Mouse (Mus musculus) intestine, embryonic 14.5 days (tissue): ENCODE data around the gene Vwa2. TPM values are rescaled to one million over a fixed set of nuclear protein-coding genes. Genes with fewer than 3 reads are reported as not detected.
A peak's percentile ranks its signal among the peaks of the same experiment; 100 is the strongest.

ENCODE experiments used
- ATAC-seq: fragments of 200-750 bp; cut with Nextera tagmentation; replicated peaks from 2 replicates; pipeline ENCODE4 v1.8.0; 2017; ENCODE audit warnings: low read depth, moderate number of reproducible peaks, moderate TSS enrichment, moderate library complexity; ENCODE audit not compliant: low FRiP score, low TSS enrichment
- DNase-seq: peaks from one replicate; pipeline ENCODE4 v3.0.0-alpha.2; 2018; ENCODE audit warnings: low spot score
- H3K27ac ChIP-seq: fragments of 300-500 bp; sonication (generic); 2 replicates; pipeline ENCODE4 v1.5.1; 2014; ENCODE audit warnings: low read depth, mild to moderate bottlenecking, control low read depth
- H3K27me3 ChIP-seq: fragments of 300-500 bp; sonication (generic); replicated peaks from 2 replicates; pipeline ENCODE4 v1.6.1; 2014; ENCODE audit warnings: low read length, control low read depth; ENCODE audit not compliant: control insufficient read depth, insufficient read depth
- H3K36me3 ChIP-seq: fragments of 300-500 bp; sonication (generic); 2 replicates; pipeline ENCODE4 v1.6.1; 2014; ENCODE audit warnings: low read length, control low read depth; ENCODE audit not compliant: control insufficient read depth, insufficient read depth
- H3K4me1 ChIP-seq: fragments of 300-500 bp; sonication (generic); replicated peaks from 2 replicates; pipeline ENCODE4 v1.6.1; 2014; ENCODE audit warnings: low read length, control low read depth, mixed read lengths; ENCODE audit not compliant: control insufficient read depth, insufficient read depth
- H3K4me2 ChIP-seq: fragments of 300-500 bp; sonication (generic); 2 replicates; pipeline ENCODE4 v1.6.1; 2014; ENCODE audit warnings: low read length
- H3K4me3 ChIP-seq: fragments of 300-500 bp; sonication (generic); 2 replicates; pipeline ENCODE4 v1.5.1; 2014; ENCODE audit warnings: low read depth, low read length, control low read depth, mixed read lengths
- H3K9ac ChIP-seq: fragments of 300-500 bp; sonication (generic); 2 replicates; pipeline ENCODE4 v1.6.1; 2014; ENCODE audit warnings: mild to moderate bottlenecking, low read length
- H3K9me3 ChIP-seq: fragments of 300-500 bp; sonication (generic); 2 replicates; pipeline ENCODE4 v1.6.1; 2016; ENCODE audit warnings: low read length, control low read depth; ENCODE audit not compliant: control insufficient read depth
- WGBS: fragments of 180-500 bp; shearing (Covaris S2); extraction: QIAGEN DNeasy Blood & Tissue Kit; methylation state at CpG from one replicate; pipeline ENCODE4 v1.1.7; 2014; 5-methylcytosine and 5-hydroxymethylcytosine counted together
- polyA plus RNA-seq: library from polyadenylated mRNA; unstranded; fragments of >200 nt; fragmentation: Nextera tagmentation; extraction: Ambion mirVana; gene quantifications from 2 replicates; pipeline ENCODE4 v1.2.1, GENCODE M21; 2014

Gene Vwa2
- polyA plus RNA-seq, 1 experiment from 2014 or later = 1.8 TPM

DNA sequence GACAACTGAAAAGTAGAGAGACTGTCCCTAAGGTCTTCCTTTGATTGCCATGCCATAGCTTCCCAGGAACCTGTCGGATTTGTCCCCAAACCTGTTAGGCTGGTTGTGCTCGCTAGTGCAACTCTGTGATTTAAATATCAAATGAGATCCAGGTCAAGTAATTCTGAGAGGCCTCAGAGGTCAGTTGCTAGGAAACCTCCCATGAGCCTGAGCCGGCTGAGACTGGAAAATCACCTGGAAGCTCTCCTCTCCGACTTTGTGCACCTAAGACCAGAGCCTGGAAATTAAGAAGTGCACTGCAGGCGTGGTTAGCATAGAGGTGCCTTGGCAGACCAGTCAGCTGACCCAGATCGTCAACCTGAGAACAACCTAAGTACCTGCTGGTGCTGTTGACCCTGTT lies 41.0 kb downstream of the Vwa2 start:
- ATAC-seq (peak; percentile 56; the same call in 1 of the 2 replicates), DNase-seq (peak; percentile 74)
- Histone ChIP-seq H3K36me3 (peaks cover 36% of the 10 kb centered on the region), H3K4me1 (no peaks in the 10 kb centered on the region), H3K4me2 (no peak overlapping the region; the same call in 1 of the 2 replicates), H3K27ac (peak overlapping the region; percentile 33; the same call in 1 of the 2 replicates), H3K9ac (no peak overlapping the region), H3K9me3 (no peaks in the 10 kb centered on the region), H3K27me3 (no peaks in the 10 kb centered on the region), H3K4me3 (no peak overlapping the region)
- WGBS = 55% methylated on average over 6 of the region's 6 CpGs

DNA sequence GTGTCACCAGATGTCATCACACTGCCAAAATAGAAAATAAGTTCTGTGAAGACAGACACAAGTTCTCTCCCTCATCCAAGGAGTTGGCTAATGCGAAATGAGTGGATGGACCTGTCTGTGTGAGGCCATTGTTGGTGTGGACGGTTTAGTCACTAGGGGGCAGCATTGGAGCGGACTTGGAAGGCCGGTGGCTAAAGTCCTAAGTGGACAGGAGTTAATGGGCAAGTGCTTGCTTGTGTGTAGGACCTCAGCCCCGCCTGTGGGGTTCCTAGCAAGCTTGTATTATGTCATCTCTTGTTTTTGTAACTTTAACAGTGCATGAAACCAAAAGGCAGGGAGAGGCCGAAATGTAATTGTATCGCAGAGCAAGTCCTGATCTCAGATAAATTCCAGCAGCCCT lies 45.6 kb downstream of the Vwa2 start:
- DNase-seq (peak; percentile 94), ATAC-seq (peak; percentile 67)
- Histone ChIP-seq H3K4me2 (no peak overlapping the region), H3K27ac (no peak overlapping the region), H3K36me3 (peaks cover 22% of the 10 kb centered on the region), H3K27me3 (no peaks in the 10 kb centered on the region), H3K9me3 (no peaks in the 10 kb centered on the region), H3K4me3 (no peak overlapping the region), H3K4me1 (no peaks in the 10 kb centered on the region), H3K9ac (no peak overlapping the region)
- WGBS = 22% methylated on average over 7 of the region's 7 CpGs

DNA sequence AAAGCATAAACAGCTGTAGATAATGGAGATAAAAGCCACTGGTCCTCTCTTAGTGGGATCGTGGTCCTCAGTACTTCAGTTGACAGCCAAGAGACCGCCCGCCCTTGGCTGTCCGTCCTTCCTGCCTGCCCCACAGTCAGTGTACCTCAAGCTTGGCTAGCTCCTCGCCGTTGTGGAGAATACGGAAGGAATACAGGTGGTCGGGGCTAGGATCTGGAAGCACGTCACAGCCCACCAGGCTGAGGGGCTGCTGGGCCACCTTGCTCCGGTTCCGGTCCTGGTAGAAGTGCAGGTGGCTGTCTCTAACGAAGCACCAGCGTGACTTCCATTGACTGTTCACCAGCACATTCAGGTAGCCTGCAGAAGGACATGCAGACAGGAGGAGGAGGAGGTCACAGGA lies 46.2 kb downstream of the Vwa2 start:
- Histone ChIP-seq H3K27ac (no peak overlapping the region), H3K4me3 (no peak overlapping the region), H3K9me3 (no peaks in the 10 kb centered on the region), H3K4me1 (no peaks in the 10 kb centered on the region), H3K27me3 (no peaks in the 10 kb centered on the region), H3K4me2 (no peak overlapping the region), H3K36me3 (peaks cover 16% of the 10 kb centered on the region), H3K9ac (no peak overlapping the region)
- ATAC-seq (no peak), DNase-seq (no peak)
- 87% methylated on average over 13 of the region's 13 CpGs for WGBS

DNA sequence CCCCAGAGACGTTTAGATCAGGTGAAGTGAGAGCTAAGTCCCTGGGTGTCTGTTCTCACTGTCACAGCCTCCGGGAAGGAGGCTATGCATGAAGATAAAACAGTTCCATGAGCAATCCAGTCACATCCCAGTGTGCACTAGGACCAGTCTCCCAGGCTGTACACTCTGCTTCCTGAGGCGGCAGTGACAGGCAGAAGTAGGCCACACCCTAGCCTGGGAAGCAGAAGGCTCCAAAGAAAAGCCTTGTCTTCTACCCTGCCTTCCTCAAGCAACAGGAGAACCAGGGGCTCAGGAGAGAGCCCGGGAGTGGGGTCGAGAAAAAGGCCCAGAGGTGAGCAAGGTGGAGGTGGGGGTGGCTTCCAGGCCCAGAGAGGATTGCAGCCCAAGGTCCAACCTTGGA lies 47.7 kb downstream of the Vwa2 start:
- Histone ChIP-seq H3K9me3 (no peaks in the 10 kb centered on the region), H3K36me3 (0 out of 2 replicates have a peak, but pooled peaks cover 4% of the 10 kb centered on the region), H3K4me1 (no peaks in the 10 kb centered on the region), H3K27ac (no peak overlapping the region), H3K9ac (no peak overlapping the region), H3K4me2 (no peak overlapping the region), H3K4me3 (no peak overlapping the region), H3K27me3 (no peaks in the 10 kb centered on the region)
- WGBS = 64% methylated on average over 5 of the region's 5 CpGs
- DNase-seq (no peak), ATAC-seq (no peak)

DNA sequence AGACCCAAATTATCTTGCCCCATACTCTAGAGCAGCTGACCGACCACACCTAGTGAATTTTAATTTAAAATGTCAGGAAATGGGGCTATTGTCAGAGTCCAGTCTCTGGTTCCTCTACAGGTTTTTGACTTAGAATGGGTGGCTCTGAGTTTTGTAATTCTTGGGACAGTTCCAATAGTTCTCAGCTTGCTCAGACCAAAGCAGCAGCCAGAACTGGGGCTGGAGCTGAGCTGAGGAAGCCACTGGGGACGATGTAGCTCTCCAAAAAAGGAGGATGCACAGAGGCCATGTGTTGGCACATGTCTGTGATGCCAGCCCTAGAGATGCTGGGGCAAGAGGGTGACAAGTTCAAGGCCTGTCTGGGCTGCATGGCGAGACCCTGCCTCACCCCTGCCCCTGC lies 55.3 kb downstream of the Vwa2 start:
- Histone ChIP-seq H3K4me3 (no peak overlapping the region), H3K27me3 (no peaks in the 10 kb centered on the region), H3K4me2 (no peak overlapping the region), H3K9ac (no peak overlapping the region), H3K27ac (no peak overlapping the region), H3K9me3 (no peaks in the 10 kb centered on the region), H3K36me3 (no peaks in the 10 kb centered on the region), H3K4me1 (no peaks in the 10 kb centered on the region)
- WGBS = 76% methylated on average over 3 of the region's 3 CpGs
- ATAC-seq = no peak
- no peak for DNase-seq

DNA sequence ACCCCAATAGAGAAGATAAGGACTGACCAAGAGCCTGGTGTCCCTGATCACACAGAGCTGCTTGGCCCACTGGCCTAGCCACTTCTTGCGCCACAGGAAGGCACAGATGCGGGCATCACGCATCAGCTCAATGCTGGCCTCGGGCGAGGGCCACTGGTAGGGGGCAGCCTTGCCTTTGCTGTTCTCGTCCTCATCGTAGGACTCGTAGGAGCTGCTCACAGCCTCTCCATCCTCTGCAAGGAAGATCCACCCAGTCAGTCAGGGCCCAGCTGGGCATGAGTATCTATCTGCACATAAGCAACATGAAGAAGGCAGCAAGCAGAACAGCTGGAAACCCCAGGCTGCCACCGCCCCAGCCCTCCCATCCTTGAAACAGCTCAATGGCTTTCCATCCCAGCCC lies 56.0 kb downstream of the Vwa2 start:
- no peaks in the 10 kb centered on the region for H3K9me3 ChIP-seq
- no peak overlapping the region for H3K9ac ChIP-seq
- no peak overlapping the region for H3K4me2 ChIP-seq
- WGBS = 82% methylated on average over 9 of the region's 9 CpGs
- no peaks in the 10 kb centered on the region for H3K27me3 ChIP-seq
- no peak for ATAC-seq
- no peak overlapping the region for H3K4me3 ChIP-seq
- H3K27ac ChIP-seq = no peak overlapping the region
- no peaks in the 10 kb centered on the region for H3K36me3 ChIP-seq
- no peak for DNase-seq
- H3K4me1 ChIP-seq = no peaks in the 10 kb centered on the region

DNA sequence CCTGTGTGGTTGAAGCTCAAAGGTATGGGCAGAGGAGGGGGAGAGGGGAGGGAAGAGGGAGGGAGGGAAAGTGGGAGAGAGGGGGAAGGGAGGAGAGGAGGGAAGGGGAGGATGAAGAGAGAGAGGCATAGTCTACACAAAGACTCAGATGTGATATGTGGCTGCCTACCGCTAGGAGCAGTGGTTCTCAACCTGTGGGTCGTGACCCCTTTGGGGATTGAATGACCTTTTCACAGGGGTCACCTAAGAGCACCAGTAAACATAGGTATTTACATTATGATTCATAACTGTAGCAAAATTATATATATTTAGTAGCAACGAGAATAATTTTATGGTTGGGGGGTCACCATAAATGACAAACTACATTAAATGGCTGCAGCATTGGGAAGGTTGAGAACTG lies 59.8 kb downstream of the Vwa2 start:
- no peak overlapping the region for H3K4me2 ChIP-seq
- 82% methylated on average over 3 of the region's 3 CpGs for WGBS

DNA sequence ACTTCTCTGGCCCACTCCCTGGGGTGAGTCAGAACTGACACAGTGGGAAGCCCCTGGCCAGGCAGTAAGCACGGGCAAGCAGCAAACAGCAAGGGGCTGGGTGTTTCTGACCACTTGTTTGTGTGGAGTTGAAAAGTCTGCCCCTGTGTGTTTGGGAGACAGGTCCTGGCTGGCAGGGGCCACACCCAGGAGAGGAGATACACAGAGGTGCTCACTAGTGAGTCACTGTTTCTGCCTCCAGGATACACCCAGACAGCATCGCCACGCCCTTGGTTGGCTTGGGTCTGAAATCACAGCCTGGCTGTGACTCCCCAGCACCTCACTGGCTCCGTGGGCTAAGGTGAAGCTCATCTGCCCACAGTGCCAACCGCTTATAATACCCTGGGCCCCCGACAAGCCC lies 61.1 kb downstream of the Vwa2 start:
- H3K36me3 ChIP-seq = 0 out of 2 replicates have a peak, but pooled peaks cover 6% of the 10 kb centered on the region
- no peaks in the 10 kb centered on the region for H3K4me1 ChIP-seq
- H3K9ac ChIP-seq = no peak overlapping the region
- ATAC-seq = no peak
- no peak overlapping the region for H3K27ac ChIP-seq
- H3K4me2 ChIP-seq = no peak overlapping the region
- no peaks in the 10 kb centered on the region for H3K27me3 ChIP-seq
- no peaks in the 10 kb centered on the region for H3K9me3 ChIP-seq
- WGBS = 84% methylated on average over 6 of the region's 6 CpGs
- no peak overlapping the region for H3K4me3 ChIP-seq
- DNase-seq = no peak

More for the DNA sequence above, 59.8 kb downstream of the Vwa2 start:
- Histone ChIP-seq H3K9me3 (no peaks in the 10 kb centered on the region), H3K4me3 (no peak overlapping the region), H3K4me1 (no peaks in the 10 kb centered on the region), H3K36me3 (0 out of 2 replicates have a peak, but pooled peaks cover 6% of the 10 kb centered on the region), H3K27ac (no peak overlapping the region), H3K27me3 (no peaks in the 10 kb centered on the region), H3K9ac (no peak overlapping the region)
- ATAC-seq (no peak), DNase-seq (no peak)

DNA sequence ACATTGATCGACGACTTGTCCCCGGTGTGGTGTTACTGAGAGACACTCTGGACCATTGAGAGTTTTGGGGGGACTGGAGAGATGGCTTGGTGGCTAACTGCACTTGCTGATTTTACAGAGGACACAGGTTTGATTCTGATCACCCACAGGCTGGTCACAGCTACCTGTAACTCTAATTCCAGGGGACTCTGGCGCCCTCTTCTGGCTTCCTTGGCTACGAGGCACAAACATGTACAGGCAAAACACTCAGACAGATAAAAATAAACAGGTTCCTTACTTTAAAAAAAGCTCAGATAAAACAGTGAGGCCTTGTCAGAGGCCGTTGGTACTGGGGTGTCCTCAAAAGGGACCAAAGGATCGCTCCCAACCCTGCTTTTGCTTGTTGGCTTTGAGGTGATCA lies 61.7 kb downstream of the Vwa2 start:
- H3K27ac ChIP-seq = no peak overlapping the region
- 0 out of 2 replicates have a peak, but pooled peaks cover 6% of the 10 kb centered on the region for H3K36me3 ChIP-seq
- no peaks in the 10 kb centered on the region for H3K27me3 ChIP-seq
- H3K9ac ChIP-seq = no peak overlapping the region
- no peak overlapping the region for H3K4me3 ChIP-seq
- ATAC-seq = no peak
- no peaks in the 10 kb centered on the region for H3K4me1 ChIP-seq
- no peak overlapping the region for H3K4me2 ChIP-seq
- no peaks in the 10 kb centered on the region for H3K9me3 ChIP-seq
- 86% methylated on average over 7 of the region's 7 CpGs for WGBS
- DNase-seq = no peak
